Mouse (Mus musculus) brain, embryonic 14.5 days (tissue): ENCODE data around the gene Mixl1.

Experiments
- CTCF ChIP-seq: fragments of 200-500 bp; IDR thresholded peaks from 2 replicates; pipeline ENCODE4 v1.5.1; 2012; ENCODE audit warnings: inconsistent platforms, mild to moderate bottlenecking, moderate library complexity, borderline replicate concordance; ENCODE audit not compliant: insufficient read depth, insufficient read length; ENCODE audit errors: extremely low read depth
- POLR2A ChIP-seq: fragments of 200-500 bp; IDR thresholded peaks from 2 replicates; pipeline ENCODE4 v1.6.1; 2012; ENCODE audit warnings: mild to moderate bottlenecking, inconsistent platforms, borderline replicate concordance; ENCODE audit not compliant: poor library complexity, insufficient read depth, insufficient read length, severe bottlenecking; ENCODE audit errors: extremely low read depth

DNA sequence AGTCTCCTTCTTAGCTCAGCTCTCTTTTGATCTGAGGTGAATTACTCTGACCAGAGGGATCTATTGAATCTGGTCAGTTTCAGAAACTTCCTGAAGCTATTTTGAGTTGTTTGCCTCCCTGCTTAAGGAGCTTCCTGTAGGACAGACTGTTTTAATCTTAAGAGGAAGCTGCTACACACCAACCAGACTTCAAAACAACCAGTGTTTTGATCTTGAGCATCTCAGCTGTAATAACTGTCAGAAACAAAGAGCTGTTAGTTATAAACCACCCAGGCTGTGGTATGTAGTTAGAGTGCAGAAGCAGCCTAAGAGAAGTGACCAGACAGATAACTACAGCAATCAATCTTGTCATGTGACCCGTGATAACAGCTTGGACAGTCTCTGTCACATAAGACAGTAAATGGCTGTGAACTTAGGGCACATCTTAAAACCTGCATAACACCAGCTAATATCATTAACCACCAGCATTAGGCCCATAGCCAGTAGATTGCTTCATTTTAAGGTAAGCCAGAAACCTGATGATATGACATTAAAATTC is 26.9 kb upstream of the Mixl1 start:
- TF ChIP-seq CTCF, result no peak
- TF ChIP-seq POLR2A, result no peak
